Mouse (Mus musculus) heart, embryonic 11.5 days (tissue): Measurements from ENCODE around the gene Gm36210. TPM values are rescaled to one million over a fixed set of nuclear protein-coding genes. Genes with fewer than 3 reads are reported as not detected.

Experiments used
- ATAC-seq: fragments of 200-750 bp; cut with Nextera tagmentation; replicated peaks from 2 replicates; pipeline ENCODE4 v1.8.0; 2017; ENCODE audit warnings: moderate library complexity; ENCODE audit not compliant: insufficient number of reproducible peaks, low FRiP score, low TSS enrichment
- H3K27ac ChIP-seq: fragments of 300-500 bp; sonication (generic); 2 replicates; pipeline ENCODE4 v1.5.1; 2014; ENCODE audit warnings: mild to moderate bottlenecking, low read depth, low read length
- H3K27me3 ChIP-seq: fragments of 300-500 bp; sonication (generic); 2 replicates; pipeline ENCODE4 v1.6.1; 2014; ENCODE audit warnings: mild to moderate bottlenecking, low read length, mixed read lengths; ENCODE audit not compliant: control insufficient read depth, insufficient read depth
- H3K36me3 ChIP-seq: fragments of 300-500 bp; sonication (generic); 2 replicates; pipeline ENCODE4 v1.6.1; 2014; ENCODE audit warnings: mild to moderate bottlenecking, low read length, moderate library complexity, mixed read lengths; ENCODE audit not compliant: control insufficient read depth, insufficient read depth
- H3K4me1 ChIP-seq: fragments of 300-500 bp; sonication (generic); 2 replicates; pipeline ENCODE4 v1.6.1; 2014; ENCODE audit warnings: low read length; ENCODE audit not compliant: control insufficient read depth, insufficient read depth
- H3K4me2 ChIP-seq: fragments of 300-500 bp; sonication (generic); 2 replicates; pipeline ENCODE4 v1.6.1; 2014; ENCODE audit warnings: mild to moderate bottlenecking, moderate library complexity
- H3K4me3 ChIP-seq: fragments of 300-500 bp; sonication (generic); 2 replicates; pipeline ENCODE4 v1.5.1; 2014; ENCODE audit warnings: low read depth, low read length
- H3K9ac ChIP-seq: fragments of 300-500 bp; sonication (generic); 2 replicates; pipeline ENCODE4 v1.6.1; 2014; ENCODE audit warnings: mild to moderate bottlenecking, low read depth, low read length, moderate library complexity
- H3K9me3 ChIP-seq: fragments of 300-500 bp; sonication (generic); replicated peaks from 2 replicates; pipeline ENCODE4 v1.6.1; 2016; ENCODE audit warnings: low read length; ENCODE audit not compliant: control insufficient read depth
- WGBS: fragments of 180-500 bp; shearing (Covaris S2); extraction: QIAGEN DNeasy Blood & Tissue Kit; methylation state at CpG from one replicate; pipeline ENCODE4 v1.1.7; 2014; ENCODE audit not compliant: insufficient replicate concordance; 5-methylcytosine and 5-hydroxymethylcytosine counted together
- polyA plus RNA-seq: library from polyadenylated mRNA; unstranded; fragments of >200 nt; fragmentation: Nextera tagmentation; extraction: Ambion mirVana; gene quantifications from 2 replicates; pipeline ENCODE4 v1.2.1, GENCODE M21; 2014

Gm36210 gene
- polyA plus RNA-seq, 1 experiment from 2014 or later, result 0.20 TPM

GRCm38 (mm10) chr7:4925441-4926381, 19.4 kb upstream of the Gm36210 start, which contains the start of gene Ssc5d:
Ssc5d (plus strand) TSS chr7:4925785.
- H3K4me1 ChIP-seq, result peaks cover 45% of the 10 kb centered on the region
- H3K9me3 ChIP-seq, result no peaks in the 10 kb centered on the region
- peak within 1 kb of the TSS; percentile 14; the same call in 1 of the 2 replicates for H3K4me2 ChIP-seq
- H3K36me3 ChIP-seq, result 0 out of 2 replicates have a peak, but pooled peaks cover 2% of the 10 kb centered on the region
- 0 out of 2 replicates have a peak within 1 kb of the TSS, but pooled peaks have one; percentile 40 for H3K9ac ChIP-seq
- peak; percentile 16; the same call in 1 of the 2 replicates for ATAC-seq
- peak within 1 kb of the TSS; percentile 22; the same call in 1 of the 2 replicates for H3K27ac ChIP-seq
- no peaks in the 10 kb centered on the region for H3K27me3 ChIP-seq
- 12% methylated on average over 6 of the region's 6 CpGs for WGBS
- no peak within 1 kb of the TSS for H3K4me3 ChIP-seq

GRCm38 (mm10) chr7:4924891-4925301, 18.6 kb upstream of the Gm36210 start:
- peak overlapping the region; percentile 22; the same call in 1 of the 2 replicates for H3K27ac ChIP-seq
- 9% methylated on average over 3 of the region's 4 CpGs for WGBS
- no peak overlapping the region for H3K9ac ChIP-seq
- no peak overlapping the region for H3K4me2 ChIP-seq
- H3K9me3 ChIP-seq, result no peaks in the 10 kb centered on the region
- peaks cover 8% of the 10 kb centered on the region for H3K36me3 ChIP-seq
- ATAC-seq, result no peak
- H3K4me1 ChIP-seq, result peaks cover 45% of the 10 kb centered on the region
- no peaks in the 10 kb centered on the region for H3K27me3 ChIP-seq
- H3K4me3 ChIP-seq, result no peak overlapping the region

- Histone ChIP-seq H3K4me1 (peaks cover 45% of the 10 kb centered on the region), H3K9me3 (no peaks in the 10 kb centered on the region), H3K4me2 (peak overlapping the region; percentile 76), H3K27me3 (no peaks in the 10 kb centered on the region), H3K4me3 (no peak overlapping the region), H3K27ac (peak overlapping the region; percentile 7), H3K9ac (no peak overlapping the region; the same call in 1 of the 2 replicates), H3K36me3 (peaks cover 12% of the 10 kb centered on the region)
- 3% methylated on average over 4 of the region's 4 CpGs for WGBS
- ATAC-seq, result no peak
Measured at GRCm38 (mm10) chr7:4924483-4924882, 18.2 kb upstream of the Gm36210 start.

GRCm38 (mm10) chr7:4923586-4924364, 17.5 kb upstream of the Gm36210 start:
- Histone ChIP-seq H3K4me2 (peak overlapping the region; percentile 76), H3K9me3 (no peaks in the 10 kb centered on the region), H3K27me3 (no peaks in the 10 kb centered on the region), H3K4me1 (peaks cover 45% of the 10 kb centered on the region), H3K4me3 (peak overlapping the region; percentile 39), H3K36me3 (peaks cover 19% of the 10 kb centered on the region), H3K27ac (peak overlapping the region; percentile 22), H3K9ac (peak overlapping the region; percentile 68)
- no peak for ATAC-seq
- WGBS, result 5% methylated on average over 37 of the region's 37 CpGs

DNA sequence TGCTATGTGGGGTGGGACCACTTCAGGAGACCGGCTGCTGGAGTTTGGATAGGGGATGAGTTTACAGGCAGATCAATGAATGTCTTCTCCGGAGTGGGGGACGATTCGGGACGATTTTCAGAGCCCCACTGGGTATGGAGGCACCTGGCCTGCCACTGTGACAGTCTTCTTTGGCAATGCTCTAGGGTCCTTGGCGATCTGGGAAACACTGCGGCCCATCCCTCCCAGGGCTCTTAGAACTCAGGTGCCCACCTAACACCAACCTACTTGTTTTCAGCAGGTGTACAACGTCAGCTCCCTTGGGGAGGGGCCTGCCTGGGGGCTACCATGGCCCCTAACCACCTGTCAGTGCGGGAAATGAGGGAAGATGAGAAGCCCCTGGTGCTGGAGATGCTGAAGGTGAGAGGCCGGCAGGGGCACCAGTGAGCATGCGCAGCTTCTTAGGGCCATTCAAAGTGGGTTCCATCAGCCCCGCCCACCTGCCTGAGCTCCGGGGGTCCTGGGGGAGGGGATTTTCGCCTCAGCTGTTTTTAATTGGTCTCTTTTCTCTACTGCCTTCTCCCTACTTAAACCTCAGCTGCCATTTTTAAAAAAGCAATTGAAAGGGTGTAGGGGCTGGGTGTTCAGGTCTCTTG, 16.7 kb upstream of the Gm36210 start:
- Histone ChIP-seq H3K4me1 (peaks cover 45% of the 10 kb centered on the region), H3K36me3 (peaks cover 26% of the 10 kb centered on the region), H3K9ac (peak overlapping the region; percentile 47), H3K4me2 (peak overlapping the region; percentile 76), H3K9me3 (no peaks in the 10 kb centered on the region), H3K27me3 (no peaks in the 10 kb centered on the region), H3K4me3 (peak overlapping the region; percentile 39), H3K27ac (peak overlapping the region; percentile 57; the same call in 1 of the 2 replicates)
- WGBS, result under 1% methylated on average over 14 of the region's 14 CpGs
- peak; percentile 0; the same call in 1 of the 2 replicates for ATAC-seq

GRCm38 (mm10) chr7:4922508-4922907, 16.2 kb upstream of the Gm36210 start:
- H3K27ac ChIP-seq, result peak overlapping the region; percentile 57; the same call in 1 of the 2 replicates
- H3K4me3 ChIP-seq, result peak overlapping the region; percentile 39
- peak overlapping the region; percentile 76 for H3K4me2 ChIP-seq
- peak; percentile 20; the same call in 1 of the 2 replicates for ATAC-seq
- H3K27me3 ChIP-seq, result no peaks in the 10 kb centered on the region
- no peaks in the 10 kb centered on the region for H3K9me3 ChIP-seq
- H3K4me1 ChIP-seq, result peaks cover 45% of the 10 kb centered on the region
- H3K36me3 ChIP-seq, result peaks cover 29% of the 10 kb centered on the region
- WGBS, result 0% methylated on average over 14 of the region's 14 CpGs
- H3K9ac ChIP-seq, result peak overlapping the region; percentile 47; the same call in 1 of the 2 replicates

GRCm38 (mm10) chr7:4921824-4922482, 15.6 kb upstream of the Gm36210 start, which contains the start of gene Nat14:
Nat14 (plus strand) TSS chr7:4922028.
- Histone ChIP-seq H3K27ac (peak within 1 kb of the TSS; percentile 77), H3K4me2 (peak within 1 kb of the TSS; percentile 76), H3K36me3 (peaks cover 29% of the 10 kb centered on the region), H3K4me1 (peaks cover 45% of the 10 kb centered on the region), H3K9ac (peak within 1 kb of the TSS; percentile 47), H3K4me3 (peak within 1 kb of the TSS; percentile 39), H3K9me3 (no peaks in the 10 kb centered on the region), H3K27me3 (no peaks in the 10 kb centered on the region)
- no peak for ATAC-seq
- 30% methylated on average over 8 of the region's 8 CpGs for WGBS
